Mouse (Mus musculus) lung, embryonic 14.5 days (tissue): ENCODE data around the gene Ddit4. TPM values are rescaled to one million over a fixed set of nuclear protein-coding genes. Genes with fewer than 3 reads are reported as not detected.
A peak's percentile ranks its signal among the peaks of the same experiment; 100 is the strongest.

Experiments
- ATAC-seq: fragments of 200-750 bp; cut with Nextera tagmentation; 2 replicates; pipeline ENCODE4 v1.8.0; 2017; ENCODE audit warnings: mild to moderate bottlenecking, moderate TSS enrichment, moderate library complexity; ENCODE audit not compliant: insufficient read depth
- DNase-seq: peaks from one replicate; pipeline ENCODE4 v3.0.0-alpha.2; 2015
- H3K27ac ChIP-seq: fragments of 300-500 bp; sonication (generic); 2 replicates; pipeline ENCODE4 v1.5.1; 2014; ENCODE audit warnings: low read depth, mild to moderate bottlenecking, moderate library complexity
- H3K27me3 ChIP-seq: fragments of 300-500 bp; sonication (generic); 2 replicates; pipeline ENCODE4 v1.6.1; 2014; ENCODE audit warnings: low read length, control low read depth; ENCODE audit not compliant: insufficient read depth
- H3K36me3 ChIP-seq: fragments of 300-500 bp; sonication (generic); 2 replicates; pipeline ENCODE4 v1.6.1; 2014; ENCODE audit warnings: control low read depth; ENCODE audit not compliant: insufficient read depth
- H3K4me1 ChIP-seq: fragments of 300-500 bp; sonication (generic); 2 replicates; pipeline ENCODE4 v1.6.1; 2014; ENCODE audit warnings: antibody characterized with exemption, control low read depth; ENCODE audit not compliant: insufficient read depth
- H3K4me2 ChIP-seq: fragments of 300-500 bp; sonication (generic); 2 replicates; pipeline ENCODE4 v1.6.1; 2014; ENCODE audit warnings: mild to moderate bottlenecking
- H3K4me3 ChIP-seq: fragments of 300-500 bp; sonication (generic); 2 replicates; pipeline ENCODE4 v1.5.1; 2014; ENCODE audit warnings: low read depth, low read length
- H3K9ac ChIP-seq: fragments of 300-500 bp; sonication (generic); 2 replicates; pipeline ENCODE4 v1.6.1; 2014
- H3K9me3 ChIP-seq: fragments of 300-500 bp; sonication (generic); 2 replicates; pipeline ENCODE4 v1.6.1; 2016; ENCODE audit warnings: low read depth, low read length, control low read depth
- CTCF ChIP-seq: IDR thresholded peaks from 2 replicates; pipeline ENCODE4 v1.5.1; 2016; ENCODE audit warnings: antibody characterized with exemption, low read depth
- WGBS: fragments of 180-500 bp; shearing (Covaris S2); extraction: QIAGEN DNeasy Blood & Tissue Kit; methylation state at CpG from one replicate; pipeline ENCODE4 v1.1.7; 2014; 5-methylcytosine and 5-hydroxymethylcytosine counted together
- polyA plus RNA-seq: library from polyadenylated mRNA; unstranded; fragments of >200 nt; fragmentation: Nextera tagmentation; extraction: Ambion mirVana; gene quantifications from 2 replicates; pipeline ENCODE4 v1.2.1, GENCODE M21; 2014

Ddit4 gene
- polyA plus RNA-seq, 1 experiment from 2014 or later, result 3.5 TPM

GRCm38 (mm10) chr10:59978401-59978800 lies 26.8 kb upstream of the Ddit4 start:
- Histone ChIP-seq H3K9ac (no peak overlapping the region), H3K27ac (peak overlapping the region; percentile 63; the same call in 1 of the 2 replicates), H3K9me3 (no peaks in the 10 kb centered on the region), H3K4me1 (peaks cover 35% of the 10 kb centered on the region), H3K4me3 (no peak overlapping the region), H3K4me2 (no peak overlapping the region), H3K27me3 (no peaks in the 10 kb centered on the region), H3K36me3 (no peaks in the 10 kb centered on the region)
- no peak for TF ChIP-seq CTCF
- WGBS, result 48% methylated on average over 2 of the region's 2 CpGs
- no peak for ATAC-seq
- DNase-seq, result no peak

- WGBS, result 86% methylated on average over 5 of the region's 5 CpGs
- no peak for TF ChIP-seq CTCF
- ATAC-seq, result no peak
- H3K9ac ChIP-seq, result no peak overlapping the region
- H3K27me3 ChIP-seq, result no peaks in the 10 kb centered on the region
- peaks cover 35% of the 10 kb centered on the region for H3K4me1 ChIP-seq
- DNase-seq, result no peak
- H3K27ac ChIP-seq, result peak overlapping the region; percentile 63; the same call in 1 of the 2 replicates
- no peak overlapping the region for H3K4me2 ChIP-seq
- H3K4me3 ChIP-seq, result no peak overlapping the region
- H3K9me3 ChIP-seq, result no peaks in the 10 kb centered on the region
- no peaks in the 10 kb centered on the region for H3K36me3 ChIP-seq
Observed at GRCm38 (mm10) chr10:59977715-59978343, 26.2 kb upstream of the Ddit4 start.

GRCm38 (mm10) chr10:59977141-59977540 lies 25.5 kb upstream of the Ddit4 start:
- no peaks in the 10 kb centered on the region for H3K36me3 ChIP-seq
- TF ChIP-seq CTCF, result no peak
- 53% methylated on average over 2 of the region's 4 CpGs for WGBS
- ATAC-seq (no peak), DNase-seq (no peak)
- H3K4me3 ChIP-seq, result no peak overlapping the region
- no peak overlapping the region for H3K9ac ChIP-seq
- H3K4me1 ChIP-seq, result peaks cover 35% of the 10 kb centered on the region
- no peak overlapping the region for H3K27ac ChIP-seq
- no peaks in the 10 kb centered on the region for H3K9me3 ChIP-seq
- H3K27me3 ChIP-seq, result no peaks in the 10 kb centered on the region
- no peak overlapping the region for H3K4me2 ChIP-seq

GRCm38 (mm10) chr10:59974786-59975185 lies 23.2 kb upstream of the Ddit4 start:
- no peaks in the 10 kb centered on the region for H3K36me3 ChIP-seq
- H3K4me2 ChIP-seq, result peak overlapping the region; percentile 25; the same call in 1 of the 2 replicates
- H3K27ac ChIP-seq, result peak overlapping the region; percentile 76
- peaks cover 40% of the 10 kb centered on the region for H3K4me1 ChIP-seq
- no peak overlapping the region for H3K4me3 ChIP-seq
- no peaks in the 10 kb centered on the region for H3K9me3 ChIP-seq
- no peak overlapping the region for H3K9ac ChIP-seq
- TF ChIP-seq CTCF, result peak; percentile 12; the same call in 1 of the 2 replicates
- H3K27me3 ChIP-seq, result no peaks in the 10 kb centered on the region
- 28% methylated on average over 3 of the region's 3 CpGs for WGBS
- ATAC-seq (peak; percentile 81), DNase-seq (peak; percentile 95)

- Histone ChIP-seq H3K9ac (peak overlapping the region; percentile 10; the same call in 1 of the 2 replicates), H3K4me3 (no peak overlapping the region), H3K27ac (peak overlapping the region; percentile 76), H3K9me3 (no peaks in the 10 kb centered on the region), H3K4me1 (peaks cover 38% of the 10 kb centered on the region), H3K27me3 (no peaks in the 10 kb centered on the region), H3K36me3 (no peaks in the 10 kb centered on the region), H3K4me2 (peak overlapping the region; percentile 25)
- no peak for ATAC-seq
- 12% methylated on average over 6 of the region's 6 CpGs for whole genome bisulfite sequencing
- no peak for TF ChIP-seq CTCF
- DNase-seq, result peak; percentile 65
Observed at GRCm38 (mm10) chr10:59974191-59974664, 22.6 kb upstream of the Ddit4 start.

- 82% methylated on average over 4 of the region's 4 CpGs for WGBS
- ATAC-seq (no peak), DNase-seq (no peak)
- Histone ChIP-seq H3K36me3 (no peaks in the 10 kb centered on the region), H3K27me3 (no peaks in the 10 kb centered on the region), H3K4me1 (peaks cover 30% of the 10 kb centered on the region), H3K9ac (no peak overlapping the region), H3K4me2 (no peak overlapping the region), H3K27ac (peak overlapping the region; percentile 76; the same call in 1 of the 2 replicates), H3K4me3 (no peak overlapping the region), H3K9me3 (no peaks in the 10 kb centered on the region)
- TF ChIP-seq CTCF, result no peak
Observed at GRCm38 (mm10) chr10:59973400-59973799, 21.8 kb upstream of the Ddit4 start.

- TF ChIP-seq CTCF, result no peak
- H3K4me3 ChIP-seq, result no peak overlapping the region
- H3K4me1 ChIP-seq, result peaks cover 26% of the 10 kb centered on the region
- DNase-seq (no peak), ATAC-seq (no peak)
- H3K9ac ChIP-seq, result no peak overlapping the region
- no peaks in the 10 kb centered on the region for H3K36me3 ChIP-seq
- no peak overlapping the region for H3K4me2 ChIP-seq
- H3K27ac ChIP-seq, result no peak overlapping the region; the same call in 1 of the 2 replicates
- H3K9me3 ChIP-seq, result no peaks in the 10 kb centered on the region
- H3K27me3 ChIP-seq, result no peaks in the 10 kb centered on the region
- WGBS, result 78% methylated on average over 6 of the region's 6 CpGs
Observed at GRCm38 (mm10) chr10:59972999-59973398, 21.4 kb upstream of the Ddit4 start.
